Mouse (Mus musculus): ENCODE results near the gene Tmem229b. TPM values are rescaled to one million over a fixed set of nuclear protein-coding genes. Genes with fewer than 3 reads are reported as not detected.
"Not testable (repeated sequence)": the region's sequence is repeated elsewhere in the genome, so short reads cannot be mapped to it uniquely, and the experiment has no call there.

Gene Tmem229b
- polyA plus RNA-seq, 1 experiment: not detected

DNA sequence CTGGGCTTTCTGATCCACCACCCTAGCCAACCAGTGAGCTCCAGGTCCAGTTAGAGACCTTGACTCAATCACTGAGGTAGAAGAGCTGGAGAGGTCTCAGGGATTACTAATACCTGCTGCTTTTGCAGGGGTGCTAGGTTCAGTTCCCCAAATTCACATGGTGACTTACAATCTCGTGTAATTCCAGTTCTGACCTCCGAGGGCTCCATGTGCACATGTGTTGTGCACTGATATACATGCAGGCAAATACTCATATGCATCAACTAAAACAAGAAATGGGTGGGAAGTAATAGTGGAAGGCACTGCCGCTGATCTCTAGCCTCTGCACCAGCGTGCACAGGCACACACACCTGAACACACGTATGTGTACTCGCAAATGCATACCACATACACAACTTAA, 60.3 kb downstream of the Tmem229b start:
- Histone ChIP-seq H3K27ac (ENCODE audit: insufficient read depth, low read depth, low read length) (no peak overlapping the region), H3K4me1 (ENCODE audit: control insufficient read depth, insufficient read depth, low read length) (no peaks in the 10 kb centered on the region), H3K4me3 (ENCODE audit: insufficient read depth, low read depth, low read length) (no peak overlapping the region)
- WGBS: 79% methylated on average over 6 of the region's 6 CpGs
- TF ChIP-seq POLR2A (IDR thresholded peaks at IDR 0.05; ENCODE audit: insufficient read depth, low read depth, low read length): no peak
- no peak for TF ChIP-seq CTCF (IDR thresholded peaks at IDR 0.05; ENCODE audit: insufficient read depth, low read depth, low read length)

DNA sequence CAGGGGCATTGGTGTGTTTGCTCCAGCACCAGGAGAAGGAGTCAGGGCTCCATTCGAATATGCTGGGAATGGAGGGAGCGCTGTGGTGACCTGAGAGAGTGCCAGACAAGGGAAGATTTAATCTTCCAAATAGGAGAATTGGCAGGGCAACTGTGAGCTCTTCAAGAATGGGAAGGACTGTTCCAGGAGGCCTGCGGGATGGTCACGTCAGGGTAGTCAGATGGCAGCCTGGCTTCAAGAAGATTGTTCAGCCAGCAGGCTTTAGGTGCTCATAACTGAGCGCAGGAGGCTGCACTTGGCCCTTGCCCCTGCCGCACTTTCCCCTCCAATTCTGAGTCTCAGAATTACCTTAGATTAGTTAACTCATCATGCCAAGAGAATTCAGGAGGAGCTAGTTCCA, 64.5 kb downstream of the Tmem229b start:
- 91% methylated on average over 6 of the region's 6 CpGs for WGBS
- H3K4me3 ChIP-seq (ENCODE audit: insufficient read depth, low read depth, low read length): no peak overlapping the region

DNA sequence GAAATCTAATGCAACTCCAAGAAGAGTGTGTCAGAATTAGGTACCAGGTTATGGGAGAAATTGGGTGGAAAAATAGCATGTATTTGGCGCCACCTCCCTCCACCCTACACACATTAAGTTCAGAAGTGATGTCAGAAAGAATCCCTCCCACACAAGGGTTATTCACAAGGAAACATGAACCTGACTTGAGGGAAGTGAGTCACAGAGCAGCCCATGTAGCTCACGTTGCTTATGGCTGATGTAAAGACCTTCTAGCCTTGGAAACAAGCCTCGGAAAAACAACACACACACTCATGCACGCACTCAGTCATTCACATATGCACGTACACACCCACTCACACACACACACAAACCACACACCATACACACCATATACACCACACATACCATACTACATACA, 67.3 kb downstream of the Tmem229b start:
- Histone ChIP-seq H3K4me1 (ENCODE audit: control insufficient read depth, insufficient read depth, low read length) (no peaks in the 10 kb centered on the region), H3K4me3 (ENCODE audit: insufficient read depth, low read depth, low read length) (no peak overlapping the region), H3K27ac (ENCODE audit: insufficient read depth, low read depth, low read length) (no peak overlapping the region)
- TF ChIP-seq POLR2A (IDR thresholded peaks at IDR 0.05; ENCODE audit: insufficient read depth, low read depth, low read length) (no peak), CTCF (IDR thresholded peaks at IDR 0.05; ENCODE audit: insufficient read depth, low read depth, low read length) (no peak)
- 71% methylated on average over 5 of the region's 5 CpGs for WGBS

More for the DNA sequence above, 64.5 kb downstream of the Tmem229b start:
- TF ChIP-seq CTCF (IDR thresholded peaks at IDR 0.05; ENCODE audit: insufficient read depth, low read depth, low read length): no peak
- no peak for TF ChIP-seq POLR2A (IDR thresholded peaks at IDR 0.05; ENCODE audit: insufficient read depth, low read depth, low read length)
- no peaks in the 10 kb centered on the region for H3K4me1 ChIP-seq (ENCODE audit: control insufficient read depth, insufficient read depth, low read length)
- H3K27ac ChIP-seq (ENCODE audit: insufficient read depth, low read depth, low read length): no peak overlapping the region

DNA sequence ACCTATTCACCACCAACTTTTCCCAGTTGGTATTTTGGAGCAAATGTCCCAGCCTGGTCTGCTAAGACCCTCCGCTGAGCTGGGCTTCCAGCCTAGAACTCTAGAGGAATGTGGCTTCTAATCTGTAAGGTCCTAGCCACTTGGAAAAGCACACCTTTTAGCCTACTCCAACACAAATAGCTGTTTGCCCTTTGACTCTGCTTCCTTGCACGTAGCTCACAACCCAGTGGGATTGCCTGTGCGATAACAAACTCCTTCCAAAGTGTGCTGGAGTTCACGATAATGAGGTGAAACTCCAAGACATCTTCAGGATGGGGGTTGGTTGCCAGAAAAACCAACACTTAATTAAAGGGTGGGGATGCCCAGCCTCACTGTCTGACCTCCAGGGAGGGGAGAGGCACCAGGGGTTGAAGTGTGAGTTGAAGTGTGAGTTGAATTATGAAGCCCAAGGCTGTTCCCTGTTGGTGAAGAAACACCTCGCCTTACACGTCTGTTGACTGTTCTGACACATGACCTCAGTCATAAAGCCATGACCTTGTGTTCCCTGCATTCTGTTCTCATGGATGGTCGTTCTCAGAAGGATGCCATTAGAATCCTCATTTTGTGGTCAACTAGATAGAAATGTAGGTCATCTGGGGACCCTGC, 67.9 kb downstream of the Tmem229b start:
- Histone ChIP-seq H3K4me3 (ENCODE audit: insufficient read depth, low read depth, low read length) (no peak overlapping the region), H3K4me1 (ENCODE audit: control insufficient read depth, insufficient read depth, low read length) (no peaks in the 10 kb centered on the region), H3K27ac (ENCODE audit: insufficient read depth, low read depth, low read length) (no peak overlapping the region)
- TF ChIP-seq CTCF (IDR thresholded peaks at IDR 0.05; ENCODE audit: insufficient read depth, low read depth, low read length) (no peak), POLR2A (IDR thresholded peaks at IDR 0.05; ENCODE audit: insufficient read depth, low read depth, low read length) (no peak)
- 83% methylated on average over 7 of the region's 7 CpGs for WGBS

DNA sequence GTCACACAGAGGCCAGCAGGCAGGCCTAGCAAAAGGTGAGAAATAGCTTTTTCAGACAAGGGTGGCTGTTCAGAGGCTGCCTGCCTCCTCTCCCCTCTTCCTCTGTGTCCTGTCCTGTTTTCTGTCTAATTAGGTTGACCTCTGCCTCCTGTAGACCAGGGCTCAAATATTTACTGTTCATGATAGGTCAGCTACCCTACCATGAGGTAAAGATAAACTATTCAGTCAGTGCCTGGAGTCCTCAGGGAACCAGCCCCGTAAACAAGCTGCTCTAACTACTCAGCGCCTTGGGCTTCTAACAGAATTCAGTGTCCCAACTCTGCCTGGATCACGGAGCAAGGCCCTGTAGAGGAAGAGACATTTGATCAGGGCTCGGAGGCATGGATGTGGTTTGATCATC, 70.9 kb downstream of the Tmem229b start:
- TF ChIP-seq CTCF (IDR thresholded peaks at IDR 0.05; ENCODE audit: insufficient read depth, low read depth, low read length): no peak
- TF ChIP-seq POLR2A (IDR thresholded peaks at IDR 0.05; ENCODE audit: insufficient read depth, low read depth, low read length): no peak
- Histone ChIP-seq H3K4me3 (ENCODE audit: insufficient read depth, low read depth, low read length) (no peak overlapping the region), H3K4me1 (ENCODE audit: control insufficient read depth, insufficient read depth, low read length) (no peaks in the 10 kb centered on the region), H3K27ac (ENCODE audit: insufficient read depth, low read depth, low read length) (no peak overlapping the region)
- 83% methylated on average over 4 of the region's 4 CpGs for WGBS

DNA sequence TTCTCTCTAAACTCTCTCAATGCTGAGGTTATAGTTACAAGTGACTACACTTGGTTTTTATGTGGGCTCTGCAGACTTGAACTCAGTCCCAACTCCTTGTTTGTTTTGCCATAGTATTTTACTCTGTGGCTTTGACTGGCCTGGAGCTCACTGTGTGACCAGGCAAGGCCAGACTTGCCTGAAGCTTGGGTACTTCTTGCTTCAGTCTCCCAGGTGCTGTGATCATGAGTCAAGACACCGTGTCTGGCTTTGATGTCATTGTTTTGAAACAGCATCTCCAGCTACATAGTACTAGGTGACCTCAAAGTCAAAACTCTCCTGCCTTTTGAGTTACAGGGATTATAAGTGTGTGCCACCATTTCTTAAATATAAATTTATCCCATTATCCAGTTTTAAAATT, 77.5 kb downstream of the Tmem229b start:
- TF ChIP-seq CTCF (IDR thresholded peaks at IDR 0.05; ENCODE audit: insufficient read depth, low read depth, low read length): no peak
- no peak for TF ChIP-seq POLR2A (IDR thresholded peaks at IDR 0.05; ENCODE audit: insufficient read depth, low read depth, low read length)

DNA sequence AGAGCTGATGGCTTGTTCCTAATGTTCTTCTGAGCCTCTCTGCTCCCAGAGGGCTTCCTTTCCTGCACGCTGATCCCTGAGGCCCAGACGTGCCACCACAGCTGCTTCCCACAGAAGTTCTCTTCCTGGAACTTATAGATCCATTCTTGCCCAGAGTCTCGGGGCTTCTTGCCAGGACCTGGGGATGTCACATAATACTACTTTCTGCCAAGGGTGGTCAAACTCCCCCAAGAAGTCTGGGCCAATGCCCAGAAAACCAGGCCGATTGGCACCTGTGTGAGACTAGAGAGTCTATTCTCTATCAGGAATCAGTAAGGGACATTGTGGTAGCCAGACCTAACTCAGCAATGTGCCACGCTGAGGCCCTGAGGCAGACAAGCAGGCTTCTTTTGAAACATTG, 80.1 kb downstream of the Tmem229b start:
- WGBS: 78% methylated on average over 5 of the region's 5 CpGs
- TF ChIP-seq POLR2A (IDR thresholded peaks at IDR 0.05; ENCODE audit: insufficient read depth, low read depth, low read length) (no peak), CTCF (IDR thresholded peaks at IDR 0.05; ENCODE audit: insufficient read depth, low read depth, low read length) (no peak)
- Histone ChIP-seq H3K4me1 (ENCODE audit: control insufficient read depth, insufficient read depth, low read length) (no peaks in the 10 kb centered on the region), H3K4me3 (ENCODE audit: insufficient read depth, low read depth, low read length) (no peak overlapping the region), H3K27ac (ENCODE audit: insufficient read depth, low read depth, low read length) (no peak overlapping the region)

More for the DNA sequence above, 77.5 kb downstream of the Tmem229b start:
- H3K27ac ChIP-seq (ENCODE audit: insufficient read depth, low read depth, low read length): no peak overlapping the region
- 98% methylated on average over 1 of the region's 1 CpGs for WGBS
- H3K4me3 ChIP-seq (ENCODE audit: insufficient read depth, low read depth, low read length): no peak overlapping the region
- no peaks in the 10 kb centered on the region for H3K4me1 ChIP-seq (ENCODE audit: control insufficient read depth, insufficient read depth, low read length)

DNA sequence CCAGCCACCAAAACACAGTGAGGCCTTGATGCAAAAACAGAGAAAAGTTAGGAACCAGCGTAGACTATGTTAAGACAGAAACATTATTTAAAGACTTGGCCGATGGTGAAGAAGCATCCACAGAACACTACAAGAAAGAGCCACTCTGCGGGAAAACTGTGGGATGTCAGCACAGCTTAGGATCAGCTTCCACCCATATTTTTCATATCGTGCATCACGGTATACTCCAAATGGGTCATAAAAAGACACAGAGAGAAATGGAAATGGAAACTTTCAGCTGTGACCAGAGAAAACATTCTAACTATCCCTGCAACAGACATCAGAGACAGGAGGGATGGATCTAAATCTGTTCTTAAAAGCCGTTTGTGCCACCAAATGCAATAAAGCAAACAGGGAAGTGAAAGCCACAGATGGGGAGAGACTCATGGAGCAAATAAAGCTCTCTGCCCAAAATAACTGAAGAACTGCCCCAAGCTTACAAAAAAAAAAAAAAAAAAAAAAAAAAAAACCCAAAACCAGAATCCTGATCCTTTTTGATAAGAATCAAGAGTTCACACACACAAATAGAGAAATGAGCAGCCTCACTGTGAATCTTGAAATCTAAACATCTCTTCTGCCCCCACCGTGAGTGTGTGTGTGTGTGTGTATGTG, 83.8 kb downstream of the Tmem229b start:
- H3K4me1 ChIP-seq (ENCODE audit: control insufficient read depth, insufficient read depth, low read length): no peaks in the 10 kb centered on the region
- WGBS: 91% methylated on average over 7 of the region's 7 CpGs
- TF ChIP-seq POLR2A (IDR thresholded peaks at IDR 0.05; ENCODE audit: insufficient read depth, low read depth, low read length) (no peak), CTCF (IDR thresholded peaks at IDR 0.05; ENCODE audit: insufficient read depth, low read depth, low read length) (no peak)
- H3K4me3 ChIP-seq (ENCODE audit: insufficient read depth, low read depth, low read length): no peak overlapping the region
- H3K27ac ChIP-seq (ENCODE audit: insufficient read depth, low read depth, low read length): no peak overlapping the region

DNA sequence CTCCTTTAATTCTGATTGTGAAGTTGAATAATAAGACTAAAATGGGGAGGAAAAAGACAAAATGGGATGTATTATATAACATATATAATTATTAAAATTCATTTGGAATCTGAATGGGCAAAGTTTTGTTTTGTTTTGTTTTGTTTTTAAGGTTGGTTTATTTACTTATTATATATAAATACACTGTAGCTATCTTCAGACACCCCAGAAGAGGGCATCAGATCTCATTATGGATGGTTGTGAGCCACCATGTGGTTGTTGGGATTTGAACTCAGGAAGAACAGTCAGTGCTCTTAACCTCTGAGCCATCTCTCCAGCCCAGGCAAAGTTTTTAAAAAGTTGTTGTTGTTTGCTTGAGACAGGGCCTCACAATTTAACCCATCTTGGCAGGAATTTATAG, 84.5 kb downstream of the Tmem229b start:
- H3K4me3 ChIP-seq (ENCODE audit: insufficient read depth, low read depth, low read length); H3K4me1 ChIP-seq (ENCODE audit: control insufficient read depth, insufficient read depth, low read length); H3K27ac ChIP-seq (ENCODE audit: insufficient read depth, low read depth, low read length): not testable (repeated sequence)
